ENCODE assay signal across 8 mouse cellular contexts in the genomic region with DNA sequence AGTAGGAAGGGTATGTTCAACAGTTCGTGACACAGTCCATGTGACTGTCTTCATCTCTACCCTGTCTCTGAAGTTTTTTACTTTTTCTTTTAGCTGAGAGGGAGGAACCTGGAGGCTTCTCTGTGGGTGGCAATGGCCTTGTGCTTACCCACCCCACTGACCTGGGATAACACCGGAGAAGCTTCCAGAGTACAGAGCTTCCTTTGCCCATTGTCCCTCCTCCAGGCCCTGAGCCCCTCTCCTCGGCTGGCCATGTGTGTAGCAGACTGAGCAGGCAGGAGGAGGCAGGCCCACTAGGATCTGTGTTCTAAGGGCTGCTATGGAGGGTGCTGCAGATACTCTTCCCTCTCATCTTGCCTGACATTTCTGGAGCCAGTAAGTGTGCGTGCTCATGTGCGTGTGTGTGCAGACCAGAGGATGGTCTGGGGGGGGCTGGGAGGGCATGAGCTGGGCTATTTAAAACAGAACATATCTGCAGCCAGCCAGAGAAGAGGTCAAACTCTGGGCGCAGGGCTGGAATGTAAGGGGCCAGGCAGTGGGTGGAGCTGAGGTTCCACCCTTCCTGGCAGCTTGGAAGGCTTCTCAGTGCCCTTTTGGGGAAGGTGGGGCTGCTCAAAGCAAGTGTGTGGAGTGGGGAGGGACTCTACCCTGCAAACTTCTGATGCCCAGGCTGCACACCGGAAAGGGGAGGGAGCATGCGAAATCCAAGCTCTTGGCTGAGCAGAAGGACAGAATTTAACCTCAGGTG.
DNase-seq lines count a peak whose midpoint lies in the region; ATAC-seq lines count a peak whose summit lies in the region.

No protein-coding gene starts in this region.

- H3K4me2 ChIP-seq in heart, embryonic 15.5 days: peak overlapping the region; percentile 46

- H3K4me1 ChIP-seq in heart, embryonic 15.5 days (replicated peaks): peaks cover 52% of the 10 kb centered on the region

- no peak overlapping the region for H3K9ac ChIP-seq in heart, embryonic 15.5 days

- ATAC-seq in heart, embryonic 15.5 days (replicated peaks; ENCODE audit: insufficient number of reproducible peaks, insufficient read depth, low FRiP score, low read depth): peak; percentile 91
- peak; percentile 86 for ATAC-seq in megakaryocyte, adult 5-6 weeks (ENCODE audit: poor library complexity, severe bottlenecking)

- no peaks in the 10 kb centered on the region for H3K36me3 ChIP-seq in heart, embryonic 15.5 days

- H3K27ac ChIP-seq in heart, embryonic 15.5 days: peak overlapping the region; percentile 95

- no peaks in the 10 kb centered on the region for H3K27me3 ChIP-seq in heart, embryonic 15.5 days

- H3K4me3 ChIP-seq in heart, embryonic 15.5 days: no peak overlapping the region

- no peaks in the 10 kb centered on the region for H3K9me3 ChIP-seq in heart, embryonic 15.5 days (replicated peaks)

- DNase-seq in 3T3-L1 (ENCODE audit: low read depth, low spot score) (peak; percentile 60), adipocyte (ENCODE audit: low spot score) (peak; percentile 26)
- peak; percentile 81 to 93 for DNase-seq in kidney, postnatal 25 days
- no peak for DNase-seq in right cerebral cortex, adult 2 months (ENCODE audit: low spot score in 2 of 2)
- DNase-seq in layer of hippocampus, adult 18-20 months (ENCODE audit: low spot score in 2 of 2): no peak
- DNase-seq in ovary, postnatal 36 days (ENCODE audit: low spot score): no peak

- WGBS in heart, embryonic 15.5 days: 16% methylated on average over 8 of the region's 8 CpGs

Comparison
In these comparisons a context has a peak if more than half of its experiments do, and no peak if none do; other contexts are left out.
1. DNase-seq: peak in 3T3-L1 (single experiment), adipocyte (single experiment) and kidney, postnatal 25 days (2 of 2); none in right cerebral cortex, adult 2 months (0 of 2), layer of hippocampus, adult 18-20 months (0 of 2) and ovary, postnatal 36 days (single experiment).